Mouse (Mus musculus): Measurements from ENCODE around the gene Peg10. TPM values are rescaled to one million over a fixed set of nuclear protein-coding genes. Genes with fewer than 3 reads are reported as not detected.
"Not testable (repeated sequence)": the region's sequence is repeated elsewhere in the genome, so short reads cannot be mapped to it uniquely, and the experiment has no call there.

Peg10 gene
- total and polyA plus RNA-seq, 2 experiments from 2014 or later = 6.7 to 55.9 TPM

- WGBS = 95% methylated on average over 16 of the region's 16 CpGs
- H3K9ac ChIP-seq (replicated peaks; ENCODE audit: low read length, poor library complexity, severe bottlenecking) = no peak overlapping the region
- H3K9me3 ChIP-seq (ENCODE audit: low read length) = peaks cover 14% of the 10 kb centered on the region
- DNase-seq (ENCODE audit: low spot score) (no peak), ATAC-seq (ENCODE audit: low FRiP score) (no peak)
- TF ChIP-seq CTCF (IDR thresholded peaks at IDR 0.05) = no peak
- H3K4me1 ChIP-seq (ENCODE audit: insufficient read depth, low read length) = no peaks in the 10 kb centered on the region
- no peak overlapping the region for H3K4me3 ChIP-seq (ENCODE audit: low read depth, low read length)
- no peaks in the 10 kb centered on the region for H3K27me3 ChIP-seq (ENCODE audit: insufficient read depth, low read length)
- no peak overlapping the region for H3K4me2 ChIP-seq (ENCODE audit: low read depth, low read length, poor library complexity, severe bottlenecking)
- no peak overlapping the region for H3K27ac ChIP-seq (ENCODE audit: low read depth, low read length)
- H3K36me3 ChIP-seq (ENCODE audit: insufficient read depth, low read length) = no peaks in the 10 kb centered on the region
These were observed 7.8 kb downstream of the Peg10 start for GRCm38 (mm10) chr6:4754886-4755285.

DNA sequence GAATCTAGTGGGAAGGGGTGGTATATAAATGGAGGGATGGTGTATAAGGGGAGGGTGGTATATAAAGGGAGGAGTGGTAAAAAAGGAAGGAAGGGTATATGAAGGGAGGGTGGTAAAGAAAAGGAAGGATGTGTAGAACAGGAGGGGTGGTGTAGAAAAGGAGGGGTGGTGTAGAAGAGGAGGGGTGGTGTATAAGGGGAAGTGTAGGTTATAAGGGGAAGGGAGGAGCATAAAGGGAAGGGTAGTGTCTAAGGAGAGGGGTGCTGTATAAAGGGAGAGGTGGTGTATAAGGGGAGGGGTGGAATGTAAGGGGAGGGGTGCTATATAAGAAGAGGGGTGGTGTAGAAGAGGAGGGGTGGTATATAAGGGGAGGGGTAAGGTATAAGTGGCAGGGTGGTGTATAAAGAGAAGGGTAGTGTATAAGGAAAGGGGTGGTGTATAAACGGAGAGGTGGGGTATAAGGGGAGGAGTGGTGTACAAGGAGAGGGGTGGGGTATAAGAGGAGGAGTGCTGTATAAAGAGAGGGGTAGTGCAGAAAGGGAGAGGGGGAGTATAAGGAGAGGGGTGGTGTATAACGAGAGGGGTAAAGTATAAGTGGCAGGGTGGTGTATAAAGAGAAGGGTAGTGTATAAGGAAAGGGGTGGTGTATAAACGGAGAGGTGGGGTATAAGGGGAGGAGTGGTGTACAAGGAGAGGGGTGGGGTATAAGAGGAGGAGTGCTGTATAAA, 14.5 kb downstream of the Peg10 start:
- ATAC-seq (ENCODE audit: low FRiP score); H3K27ac ChIP-seq (ENCODE audit: low read depth, low read length); H3K9me3 ChIP-seq (ENCODE audit: low read length); H3K4me3 ChIP-seq (ENCODE audit: low read depth, low read length); H3K9ac ChIP-seq (replicated peaks; ENCODE audit: low read length, poor library complexity, severe bottlenecking); DNase-seq (ENCODE audit: low spot score); H3K27me3 ChIP-seq (ENCODE audit: insufficient read depth, low read length); H3K4me2 ChIP-seq (ENCODE audit: low read depth, low read length, poor library complexity, severe bottlenecking); H3K36me3 ChIP-seq (ENCODE audit: insufficient read depth, low read length); H3K4me1 ChIP-seq (ENCODE audit: insufficient read depth, low read length): not testable (repeated sequence)
- 63% methylated on average over 3 of the region's 3 CpGs for WGBS

GRCm38 (mm10) chr6:4762252-4762651, 15.1 kb downstream of the Peg10 start:
- TF ChIP-seq CTCF (IDR thresholded peaks at IDR 0.05) = no peak
- ATAC-seq (ENCODE audit: low FRiP score) = peak; percentile 99
- 35% methylated on average over 2 of the region's 2 CpGs for WGBS

DNA sequence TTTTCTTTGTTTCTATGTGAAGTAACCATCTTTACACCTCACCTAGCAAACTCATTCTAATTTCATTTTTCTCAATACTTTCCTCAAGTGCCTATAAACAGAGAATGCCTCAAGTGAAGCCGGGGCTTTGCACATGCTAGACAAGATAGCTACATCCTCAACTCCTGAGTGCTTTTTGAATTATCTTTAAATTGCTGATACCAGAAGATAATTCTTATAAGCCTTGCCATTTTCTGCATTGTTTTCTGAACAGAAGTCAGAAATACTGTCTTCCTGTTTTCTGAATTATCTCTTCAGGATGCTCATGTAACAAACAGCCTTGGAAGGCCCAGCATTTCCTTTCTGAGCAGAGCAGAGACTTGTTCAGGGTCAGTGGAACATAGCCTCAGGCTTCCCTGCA, 49.2 kb downstream of the Peg10 start:
- ATAC-seq (ENCODE audit: low FRiP score) = no peak
- WGBS = 98% methylated on average over 1 of the region's 1 CpGs
- H3K9ac ChIP-seq (replicated peaks; ENCODE audit: low read length, poor library complexity, severe bottlenecking) = no peak overlapping the region
- no peaks in the 10 kb centered on the region for H3K4me1 ChIP-seq (ENCODE audit: insufficient read depth, low read length)
- no peak overlapping the region for H3K4me3 ChIP-seq (ENCODE audit: low read depth, low read length)
- DNase-seq (ENCODE audit: low spot score) = no peak
- H3K4me2 ChIP-seq (ENCODE audit: low read depth, low read length, poor library complexity, severe bottlenecking) = no peak overlapping the region
- TF ChIP-seq CTCF (IDR thresholded peaks at IDR 0.05) = no peak
- no peak overlapping the region for H3K27ac ChIP-seq (ENCODE audit: low read depth, low read length)
- no peaks in the 10 kb centered on the region for H3K9me3 ChIP-seq (ENCODE audit: low read length)
- H3K36me3 ChIP-seq (ENCODE audit: insufficient read depth, low read length) = no peaks in the 10 kb centered on the region
- H3K27me3 ChIP-seq (ENCODE audit: insufficient read depth, low read length) = no peaks in the 10 kb centered on the region

More at GRCm38 (mm10) chr6:4762252-4762651, 15.1 kb downstream of the Peg10 start:
- Histone ChIP-seq H3K4me2 (ENCODE audit: low read depth, low read length, poor library complexity, severe bottlenecking) (no peak overlapping the region), H3K9ac (replicated peaks; ENCODE audit: low read length, poor library complexity, severe bottlenecking) (no peak overlapping the region), H3K4me1 (ENCODE audit: insufficient read depth, low read length) (no peaks in the 10 kb centered on the region), H3K27ac (ENCODE audit: low read depth, low read length) (no peak overlapping the region), H3K9me3 (ENCODE audit: low read length) (no peaks in the 10 kb centered on the region), H3K4me3 (ENCODE audit: low read depth, low read length) (no peak overlapping the region), H3K36me3 (ENCODE audit: insufficient read depth, low read length) (no peaks in the 10 kb centered on the region), H3K27me3 (ENCODE audit: insufficient read depth, low read length) (no peaks in the 10 kb centered on the region)
- DNase-seq (ENCODE audit: low spot score) = no peak

- H3K27ac ChIP-seq (ENCODE audit: low read depth, low read length); H3K9me3 ChIP-seq (ENCODE audit: low read length); H3K4me3 ChIP-seq (ENCODE audit: low read depth, low read length); ATAC-seq (ENCODE audit: low FRiP score); H3K36me3 ChIP-seq (ENCODE audit: insufficient read depth, low read length); H3K27me3 ChIP-seq (ENCODE audit: insufficient read depth, low read length); DNase-seq (ENCODE audit: low spot score); H3K4me1 ChIP-seq (ENCODE audit: insufficient read depth, low read length); H3K4me2 ChIP-seq (ENCODE audit: low read depth, low read length, poor library complexity, severe bottlenecking); H3K9ac ChIP-seq (replicated peaks; ENCODE audit: low read length, poor library complexity, severe bottlenecking): not testable (repeated sequence)
These were observed 50.2 kb downstream of the Peg10 start for GRCm38 (mm10) chr6:4797317-4797716.

DNA sequence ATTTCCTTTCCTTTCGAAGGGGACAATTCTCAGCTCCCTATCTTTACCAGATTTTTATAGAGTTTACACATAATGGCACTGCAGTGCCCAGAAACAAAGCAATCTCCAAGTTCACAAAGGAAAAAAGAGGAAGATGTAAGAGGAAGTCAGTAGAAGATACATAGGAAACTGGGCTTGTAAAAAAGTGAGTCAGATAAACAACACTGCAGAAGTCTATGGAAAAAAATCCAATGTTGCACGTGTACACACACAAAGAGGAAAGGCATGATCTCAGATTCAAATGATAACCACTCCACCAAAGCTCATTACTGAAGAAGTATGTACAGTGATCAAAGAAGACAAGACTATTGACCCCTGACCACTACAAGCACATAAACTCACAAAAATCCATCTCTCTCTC, 51.3 kb downstream of the Peg10 start:
- H3K27me3 ChIP-seq (ENCODE audit: insufficient read depth, low read length) = no peaks in the 10 kb centered on the region
- no peak overlapping the region for H3K9ac ChIP-seq (replicated peaks; ENCODE audit: low read length, poor library complexity, severe bottlenecking)
- no peaks in the 10 kb centered on the region for H3K9me3 ChIP-seq (ENCODE audit: low read length)
- no peak overlapping the region for H3K4me2 ChIP-seq (ENCODE audit: low read depth, low read length, poor library complexity, severe bottlenecking)
- no peak overlapping the region for H3K4me3 ChIP-seq (ENCODE audit: low read depth, low read length)
- 90% methylated on average over 2 of the region's 2 CpGs for WGBS
- TF ChIP-seq CTCF (IDR thresholded peaks at IDR 0.05) = no peak
- no peaks in the 10 kb centered on the region for H3K36me3 ChIP-seq (ENCODE audit: insufficient read depth, low read length)
- H3K4me1 ChIP-seq (ENCODE audit: insufficient read depth, low read length) = no peaks in the 10 kb centered on the region
- ATAC-seq (ENCODE audit: low FRiP score) (no peak), DNase-seq (ENCODE audit: low spot score) (no peak)
- H3K27ac ChIP-seq (ENCODE audit: low read depth, low read length) = no peak overlapping the region

Measured in midbrain, postnatal 0 days (tissue).